Mouse (Mus musculus): ENCODE measurements around the gene Proser1. TPM values are rescaled to one million over a fixed set of nuclear protein-coding genes. Genes with fewer than 3 reads are reported as not detected.

Proser1 gene
- polyA plus RNA-seq, 1 experiment, result 78.9 TPM

GRCm38 (mm10) chr3:53423576-53423975 lies 39.9 kb upstream of the Proser1 start:
- H3K27ac ChIP-seq (ENCODE audit: control insufficient read depth, insufficient read depth, low read length), result no peak overlapping the region

GRCm38 (mm10) chr3:53434610-53435009 lies 28.9 kb upstream of the Proser1 start:
- no peak overlapping the region for H3K27ac ChIP-seq (ENCODE audit: control insufficient read depth, insufficient read depth, low read length)
- no peaks in the 10 kb centered on the region for H3K36me3 ChIP-seq (ENCODE audit: control insufficient read depth, insufficient read depth, low read length)
- no peak overlapping the region for H3K4me3 ChIP-seq (ENCODE audit: control insufficient read depth, insufficient read depth, low read length)
- 78% methylated on average over 3 of the region's 3 CpGs for WGBS
- no peaks in the 10 kb centered on the region for H3K4me1 ChIP-seq (replicated peaks; ENCODE audit: control insufficient read depth, insufficient read depth, low read length)
- no peak for TF ChIP-seq POLR2A (IDR thresholded peaks at IDR 0.05; ENCODE audit: control insufficient read depth, extremely low read depth, insufficient read depth, low read length, poor library complexity)
- no peak for TF ChIP-seq CTCF (IDR thresholded peaks at IDR 0.05; ENCODE audit: borderline replicate concordance, control insufficient read depth, extremely low read depth, insufficient read depth, low read length, poor library complexity)
- no peak for DNase-seq
- H3K27me3 ChIP-seq (ENCODE audit: control insufficient read depth, insufficient read depth, low read length), result no peaks in the 10 kb centered on the region

More at GRCm38 (mm10) chr3:53423576-53423975, 39.9 kb upstream of the Proser1 start:
- Histone ChIP-seq H3K4me3 (ENCODE audit: control insufficient read depth, insufficient read depth, low read length) (no peak overlapping the region), H3K36me3 (ENCODE audit: control insufficient read depth, insufficient read depth, low read length) (no peaks in the 10 kb centered on the region), H3K4me1 (replicated peaks; ENCODE audit: control insufficient read depth, insufficient read depth, low read length) (no peaks in the 10 kb centered on the region), H3K27me3 (ENCODE audit: control insufficient read depth, insufficient read depth, low read length) (no peaks in the 10 kb centered on the region)
- TF ChIP-seq POLR2A (IDR thresholded peaks at IDR 0.05; ENCODE audit: control insufficient read depth, extremely low read depth, insufficient read depth, low read length, poor library complexity), result no peak
- no peak for TF ChIP-seq CTCF (IDR thresholded peaks at IDR 0.05; ENCODE audit: borderline replicate concordance, control insufficient read depth, extremely low read depth, insufficient read depth, low read length, poor library complexity)
- no peak for DNase-seq
- 95% methylated on average over 4 of the region's 4 CpGs for WGBS

GRCm38 (mm10) chr3:53436550-53436949 lies 26.9 kb upstream of the Proser1 start:
- H3K4me1 ChIP-seq (replicated peaks; ENCODE audit: control insufficient read depth, insufficient read depth, low read length), result no peaks in the 10 kb centered on the region
- WGBS, result 51% methylated on average over 5 of the region's 5 CpGs
- DNase-seq, result no peak
- TF ChIP-seq CTCF (IDR thresholded peaks at IDR 0.05; ENCODE audit: borderline replicate concordance, control insufficient read depth, extremely low read depth, insufficient read depth, low read length, poor library complexity) (no peak), POLR2A (IDR thresholded peaks at IDR 0.05; ENCODE audit: control insufficient read depth, extremely low read depth, insufficient read depth, low read length, poor library complexity) (no peak)
- H3K4me3 ChIP-seq (ENCODE audit: control insufficient read depth, insufficient read depth, low read length), result no peak overlapping the region
- H3K27ac ChIP-seq (ENCODE audit: control insufficient read depth, insufficient read depth, low read length), result no peak overlapping the region
- no peaks in the 10 kb centered on the region for H3K36me3 ChIP-seq (ENCODE audit: control insufficient read depth, insufficient read depth, low read length)
- H3K27me3 ChIP-seq (ENCODE audit: control insufficient read depth, insufficient read depth, low read length), result no peaks in the 10 kb centered on the region

GRCm38 (mm10) chr3:53445540-53445939 lies 17.9 kb upstream of the Proser1 start:
- Histone ChIP-seq H3K4me3 (ENCODE audit: control insufficient read depth, insufficient read depth, low read length) (no peak overlapping the region), H3K27ac (ENCODE audit: control insufficient read depth, insufficient read depth, low read length) (no peak overlapping the region), H3K4me1 (replicated peaks; ENCODE audit: control insufficient read depth, insufficient read depth, low read length) (no peaks in the 10 kb centered on the region), H3K27me3 (ENCODE audit: control insufficient read depth, insufficient read depth, low read length) (no peaks in the 10 kb centered on the region), H3K36me3 (ENCODE audit: control insufficient read depth, insufficient read depth, low read length) (no peaks in the 10 kb centered on the region)
- DNase-seq, result no peak
- 97% methylated on average over 5 of the region's 5 CpGs for WGBS
- TF ChIP-seq POLR2A (IDR thresholded peaks at IDR 0.05; ENCODE audit: control insufficient read depth, extremely low read depth, insufficient read depth, low read length, poor library complexity), result no peak
- no peak for TF ChIP-seq CTCF (IDR thresholded peaks at IDR 0.05; ENCODE audit: borderline replicate concordance, control insufficient read depth, extremely low read depth, insufficient read depth, low read length, poor library complexity)

GRCm38 (mm10) chr3:53446801-53447200 lies 16.7 kb upstream of the Proser1 start:
- DNase-seq, result no peak
- Histone ChIP-seq H3K4me3 (ENCODE audit: control insufficient read depth, insufficient read depth, low read length) (no peak overlapping the region), H3K27ac (ENCODE audit: control insufficient read depth, insufficient read depth, low read length) (no peak overlapping the region), H3K36me3 (ENCODE audit: control insufficient read depth, insufficient read depth, low read length) (peaks cover 8% of the 10 kb centered on the region), H3K27me3 (ENCODE audit: control insufficient read depth, insufficient read depth, low read length) (no peaks in the 10 kb centered on the region), H3K4me1 (replicated peaks; ENCODE audit: control insufficient read depth, insufficient read depth, low read length) (no peaks in the 10 kb centered on the region)
- 98% methylated on average over 3 of the region's 3 CpGs for WGBS
- TF ChIP-seq POLR2A (IDR thresholded peaks at IDR 0.05; ENCODE audit: control insufficient read depth, extremely low read depth, insufficient read depth, low read length, poor library complexity), result no peak
- TF ChIP-seq CTCF (IDR thresholded peaks at IDR 0.05; ENCODE audit: borderline replicate concordance, control insufficient read depth, extremely low read depth, insufficient read depth, low read length, poor library complexity), result no peak

GRCm38 (mm10) chr3:53448208-53448607 lies 15.3 kb upstream of the Proser1 start:
- peak; percentile 39 for DNase-seq
- 34% methylated on average over 2 of the region's 2 CpGs for WGBS

GRCm38 (mm10) chr3:53450666-53451065 lies 12.8 kb upstream of the Proser1 start:
- no peaks in the 10 kb centered on the region for H3K27me3 ChIP-seq (ENCODE audit: control insufficient read depth, insufficient read depth, low read length)
- H3K36me3 ChIP-seq (ENCODE audit: control insufficient read depth, insufficient read depth, low read length), result peaks cover 19% of the 10 kb centered on the region
- WGBS, result 95% methylated on average over 11 of the region's 11 CpGs
- H3K4me3 ChIP-seq (ENCODE audit: control insufficient read depth, insufficient read depth, low read length), result no peak overlapping the region
- DNase-seq, result no peak
- H3K4me1 ChIP-seq (replicated peaks; ENCODE audit: control insufficient read depth, insufficient read depth, low read length), result no peaks in the 10 kb centered on the region
- TF ChIP-seq POLR2A (IDR thresholded peaks at IDR 0.05; ENCODE audit: control insufficient read depth, extremely low read depth, insufficient read depth, low read length, poor library complexity), result no peak
- no peak for TF ChIP-seq CTCF (IDR thresholded peaks at IDR 0.05; ENCODE audit: borderline replicate concordance, control insufficient read depth, extremely low read depth, insufficient read depth, low read length, poor library complexity)
- no peak overlapping the region for H3K27ac ChIP-seq (ENCODE audit: control insufficient read depth, insufficient read depth, low read length)

More at GRCm38 (mm10) chr3:53448208-53448607, 15.3 kb upstream of the Proser1 start:
- TF ChIP-seq POLR2A (IDR thresholded peaks at IDR 0.05; ENCODE audit: control insufficient read depth, extremely low read depth, insufficient read depth, low read length, poor library complexity), result no peak
- no peak for TF ChIP-seq CTCF (IDR thresholded peaks at IDR 0.05; ENCODE audit: borderline replicate concordance, control insufficient read depth, extremely low read depth, insufficient read depth, low read length, poor library complexity)
- H3K27me3 ChIP-seq (ENCODE audit: control insufficient read depth, insufficient read depth, low read length), result no peaks in the 10 kb centered on the region
- peaks cover 19% of the 10 kb centered on the region for H3K36me3 ChIP-seq (ENCODE audit: control insufficient read depth, insufficient read depth, low read length)
- no peak overlapping the region for H3K4me3 ChIP-seq (ENCODE audit: control insufficient read depth, insufficient read depth, low read length)
- H3K4me1 ChIP-seq (replicated peaks; ENCODE audit: control insufficient read depth, insufficient read depth, low read length), result no peaks in the 10 kb centered on the region
- H3K27ac ChIP-seq (ENCODE audit: control insufficient read depth, insufficient read depth, low read length), result no peak overlapping the region
